Mouse (Mus musculus): Measurements from ENCODE around the gene Aqr.

The Aqr gene

DNA sequence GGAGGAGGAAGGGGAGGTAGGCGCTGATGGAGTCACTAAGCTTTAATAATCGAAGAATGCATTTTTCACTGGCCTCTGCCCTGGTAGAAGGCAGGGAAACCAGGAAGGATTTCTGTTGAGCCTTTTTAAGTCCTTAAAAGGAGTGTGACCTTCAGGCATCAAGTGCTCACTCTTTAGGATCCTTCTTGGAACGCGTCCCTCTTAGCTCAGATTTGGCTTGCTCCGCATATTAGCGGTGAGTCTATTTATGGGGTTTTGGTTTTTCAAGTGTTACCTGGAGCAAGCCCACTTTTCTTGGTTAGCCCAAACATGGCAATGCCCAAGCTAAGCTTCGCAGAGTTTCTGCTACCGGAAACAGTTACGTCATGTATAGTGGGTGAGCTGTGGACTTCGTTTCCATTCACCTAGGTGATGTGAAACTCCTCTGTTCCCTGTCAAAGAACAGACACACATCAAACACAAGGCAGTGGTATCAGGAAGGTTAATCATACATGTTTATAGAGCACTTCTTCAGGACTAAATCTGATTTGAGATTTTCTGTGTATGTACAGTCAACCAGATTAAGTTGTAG, 128.5 kb downstream of the Aqr start:
- DNase-seq: no peak

DNA sequence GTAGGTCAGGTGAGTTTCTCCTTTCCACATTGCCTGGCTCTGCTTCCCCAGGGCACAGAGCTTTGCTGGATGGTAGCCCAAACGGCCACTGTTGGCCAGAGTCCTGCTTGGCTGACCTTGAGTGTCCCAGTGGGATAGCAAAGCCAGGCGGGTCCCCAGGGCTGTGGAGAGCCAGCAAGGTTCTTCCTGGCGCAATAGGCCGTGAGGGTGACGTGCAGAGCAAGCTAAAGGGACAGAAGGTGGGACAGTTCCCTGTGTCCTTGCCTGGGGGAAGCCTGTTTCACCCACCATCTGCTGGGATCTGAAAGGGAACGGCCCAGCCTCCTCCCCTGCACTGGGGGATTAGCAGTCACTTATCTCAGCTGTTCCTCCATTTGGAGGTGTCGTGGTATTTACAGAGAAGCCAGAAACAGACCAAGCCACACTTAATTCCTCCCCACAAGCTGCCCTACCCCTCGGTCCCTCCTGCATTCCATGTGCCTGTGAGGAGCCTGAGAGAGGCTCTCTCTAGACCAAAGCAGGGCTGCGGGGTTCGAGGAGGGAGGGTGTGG, 129.4 kb downstream of the Aqr start:
- DNase-seq: peak; percentile 5

DNA sequence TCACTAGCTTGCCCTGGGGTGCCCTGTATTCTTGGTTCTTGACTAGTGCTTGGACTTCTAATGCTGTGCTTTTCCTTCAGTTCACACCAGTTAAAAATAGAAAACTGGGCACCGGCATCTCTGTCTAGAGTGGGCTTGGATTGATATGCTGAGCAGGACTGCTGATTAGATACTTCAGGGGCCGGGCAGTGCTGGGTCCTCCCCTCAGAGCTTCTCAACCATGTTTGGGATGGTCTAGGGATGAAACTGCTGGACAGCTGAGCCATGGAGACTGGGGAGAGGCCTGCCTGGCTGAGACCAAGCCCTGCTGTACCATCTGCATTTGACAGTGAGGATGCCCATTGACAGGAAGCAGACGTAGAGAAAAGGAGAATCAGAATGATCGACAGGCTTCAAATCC, 132.7 kb downstream of the Aqr start:
- no peak for DNase-seq

GRCm38 (mm10) chr2:114052696-114053598, 133.9 kb downstream of the Aqr start, which contains the start of gene Actc1:
Actc1 (minus strand) TSS chr2:114053548.
- DNase-seq: peak; percentile 7

DNA sequence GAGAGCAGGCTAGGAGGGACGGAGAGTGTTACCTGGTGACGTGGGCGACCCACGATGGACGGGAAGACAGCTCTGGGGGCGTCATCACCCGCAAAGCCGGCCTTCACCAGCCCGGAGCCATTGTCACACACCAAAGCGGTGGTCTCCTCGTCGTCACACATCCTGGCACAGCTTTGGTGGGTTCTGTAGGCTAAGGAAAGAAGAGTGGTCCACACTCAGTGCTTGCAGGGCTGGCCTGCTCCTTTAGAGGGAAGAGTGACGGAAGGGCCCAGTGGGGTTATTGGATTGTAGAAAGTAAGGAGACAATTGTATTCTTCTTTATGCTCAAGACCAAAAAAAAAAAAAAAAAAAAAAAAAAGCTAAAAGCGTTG, 135.0 kb downstream of the Aqr start:
- no peak for DNase-seq
